Mouse (Mus musculus) liver, adult 2 months (tissue): ENCODE measurements at regions not wholly inside any gene's neighbourhood (a gene's known extent, or its start where the extent isn't known, plus 50 kb on each side); places are given as distances from the start of the nearest gene placed in this dataset.

Source experiments
- CTCF ChIP-seq: fragments of 200-500 bp; IDR thresholded peaks from 2 replicates; pipeline ENCODE4 v1.5.1; 2011; ENCODE audit warnings: low read depth, low read length, control low read depth
- POLR2A ChIP-seq: fragments of 200-500 bp; IDR thresholded peaks from 2 replicates; pipeline ENCODE4 v1.6.1; 2011; ENCODE audit warnings: low read length, control low read depth; ENCODE audit not compliant: insufficient read depth; ENCODE audit errors: extremely low read depth

DNA sequence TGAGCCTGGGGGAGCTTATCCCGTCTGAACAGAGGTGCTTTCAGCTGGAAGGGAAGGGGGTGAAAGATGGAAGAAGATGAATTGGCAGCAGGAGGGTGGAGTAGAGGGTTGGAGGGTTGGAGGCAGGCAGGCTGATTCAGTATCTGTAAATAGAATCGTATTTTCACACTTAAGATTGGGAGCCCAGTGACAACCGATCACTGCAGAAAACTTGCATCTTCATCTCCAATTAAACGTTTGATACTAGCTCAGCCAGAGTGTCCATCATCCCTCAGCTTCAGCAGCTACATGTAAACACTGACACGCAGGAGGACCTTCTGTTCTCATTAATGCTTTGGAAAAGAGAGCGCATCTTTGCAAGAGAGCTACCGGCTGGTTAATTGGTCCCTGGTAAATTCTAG lies 67.2 kb upstream of the Gramd1b start:
- no peak for TF ChIP-seq POLR2A
- TF ChIP-seq CTCF: no peak
